Comparison of ENCODE assay signal across 9 mouse cellular contexts in the genomic region with DNA sequence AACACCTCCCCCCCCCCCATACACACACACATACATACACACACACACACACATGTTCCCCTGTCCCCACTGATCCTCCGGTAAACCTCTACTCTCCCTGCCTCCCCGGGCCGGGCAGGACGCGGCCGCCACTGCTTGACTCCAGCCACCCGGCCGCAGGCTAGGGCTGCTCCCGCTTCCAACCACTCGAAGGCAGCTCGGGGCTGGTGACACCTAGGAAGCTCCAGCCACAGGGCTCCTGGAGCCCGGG. TPM values are rescaled to one million over a fixed set of nuclear protein-coding genes. Genes with fewer than 3 reads are reported as not detected.
DNase-seq lines count a peak whose midpoint lies in the region; ATAC-seq and TF ChIP-seq lines count a peak whose summit lies in the region.
"Had no signal": no experiment of that assay in that cellular context is flagged by ENCODE, and none has a peak within 500 bp of the region (broad histone marks: within the 10 kb centered on the region; RNA-seq: fewer than 3 reads in every experiment).

No protein-coding gene starts in this region.

- intact Hi-C loops in heart, postnatal 25 days (cut with DNase I): loop anchor here (2.0 to 5.0 kb wide), 5 partner anchors 21 to 254 kb away; no protein-coding TSS in a partner anchor

- no peak for TF ChIP-seq EP300 in lung, postnatal 0 days (IDR thresholded peaks at IDR 0.05)

- H3K4me2 ChIP-seq in heart, embryonic 15.5 days: peak overlapping the region; percentile 95
- peak overlapping the region; percentile 97 for H3K4me2 ChIP-seq in lung, postnatal 0 days (replicated peaks; ENCODE audit: low read depth, low read length)

- no peak for TF ChIP-seq CTCF in brain, embryonic 14.5 days (IDR thresholded peaks at IDR 0.05; ENCODE audit: borderline replicate concordance, extremely low read depth, insufficient read depth, insufficient read length)
- TF ChIP-seq CTCF in lung, postnatal 0 days (IDR thresholded peaks at IDR 0.05): no peak

- peak; percentile 29 for ATAC-seq in heart, embryonic 15.5 days (replicated peaks; ENCODE audit: insufficient number of reproducible peaks, insufficient read depth, low FRiP score, low read depth)
- ATAC-seq in lung, postnatal 0 days: peak; percentile 48

- no peaks in the 10 kb centered on the region for H3K36me3 ChIP-seq in heart, embryonic 15.5 days
- H3K36me3 ChIP-seq in lung, postnatal 0 days (ENCODE audit: insufficient read depth, low read length): no peaks in the 10 kb centered on the region

- peak overlapping the region; percentile 84 for H3K9ac ChIP-seq in heart, embryonic 15.5 days
- H3K9ac ChIP-seq in lung, postnatal 0 days (replicated peaks; ENCODE audit: low read depth): peak overlapping the region; percentile 80

- WGBS in heart, embryonic 15.5 days: 0% methylated on average over 12 of the region's 12 CpGs
- WGBS in lung, postnatal 0 days: 0% methylated on average over 9 of the region's 12 CpGs

- peaks cover 26% of the 10 kb centered on the region for H3K4me1 ChIP-seq in heart, embryonic 15.5 days (replicated peaks)
- no peaks in the 10 kb centered on the region for H3K4me1 ChIP-seq in lung, postnatal 0 days (ENCODE audit: insufficient read depth, low read depth, low read length)

- peaks cover 9% of the 10 kb centered on the region for H3K27me3 ChIP-seq in heart, embryonic 15.5 days
- 0 out of 2 replicates have a peak, but pooled peaks cover 3% of the 10 kb centered on the region for H3K27me3 ChIP-seq in lung, postnatal 0 days (replicated peaks; ENCODE audit: insufficient read depth, low read length)

- peak overlapping the region; percentile 95 for H3K27ac ChIP-seq in heart, embryonic 15.5 days
- H3K27ac ChIP-seq in lung, postnatal 0 days (ENCODE audit: low read length): peak overlapping the region; percentile 90
- H3K27ac ChIP-seq: macrophage had no signal

- H3K4me3 ChIP-seq in heart, embryonic 15.5 days: peak overlapping the region; percentile 81
- peak overlapping the region; percentile 70 for H3K4me3 ChIP-seq in lung, postnatal 0 days (ENCODE audit: low read depth, low read length)

- TF ChIP-seq POLR2A in brain, embryonic 14.5 days (IDR thresholded peaks at IDR 0.05; ENCODE audit: borderline replicate concordance, extremely low read depth, insufficient read depth, insufficient read length, poor library complexity, severe bottlenecking): no peak

- no peak for DNase-seq in heart, adult 11 months
- peak; percentile 69 for DNase-seq in brain, embryonic 14.5 days (ENCODE audit: low read depth)
- DNase-seq in heart, postnatal 25 days (ENCODE audit: low spot score): peak; percentile 16
- DNase-seq in lung, postnatal 0 days (ENCODE audit: low spot score): peak; percentile 52
- DNase-seq in right cerebral cortex, postnatal 14 days: no peak
- DNase-seq in frontal cortex, adult 2 months (ENCODE audit: extremely low spot score in 1 of 2, low spot score in 1 of 2): no peak
- DNase-seq in adrenal gland, adult 18-20 months (ENCODE audit: low spot score in 2 of 2): no peak

- H3K9me3 ChIP-seq in heart, embryonic 15.5 days (replicated peaks): no peaks in the 10 kb centered on the region
- H3K9me3 ChIP-seq in lung, postnatal 0 days (ENCODE audit: low read length): no peaks in the 10 kb centered on the region

RNA-seq across cellular contexts. Expression of gene Pknox2, which starts 0.9 kb away (rescaled TPM):
- polyA plus RNA-seq in heart, embryonic 15.5 days (2015; fragmentation: Nextera tagmentation; extraction: Ambion mirVana): 4.6 and 6.6 TPM in 2 replicates
- 37.2 and 38.3 TPM in 2 replicates for polyA plus RNA-seq in brain, embryonic 14.5 days (2012; rRNA removed)
- total RNA-seq in heart, postnatal 25 days (2021): 1 to 10 TPM; 6.3 to 8.3 TPM
- polyA plus RNA-seq in lung, postnatal 0 days (2015; fragmentation: Nextera tagmentation; extraction: Ambion mirVana): 11.1 and 11.7 TPM in 2 replicates
- 49.7 and 58.9 TPM in 2 replicates for polyA plus RNA-seq in frontal cortex, adult 2 months (2012; rRNA removed)
- total RNA-seq in adrenal gland, adult 18-20 months (2021): 1 to 10 TPM; 2.0 to 3.5 TPM
- polyA plus RNA-seq: macrophage had no signal

Comparison
In these comparisons a context has a peak if more than half of its experiments do, and no peak if none do; other contexts are left out.
1. DNase-seq: peak in brain, embryonic 14.5 days (single experiment), heart, postnatal 25 days (single experiment) and lung, postnatal 0 days (single experiment); none in heart, adult 11 months (single experiment), right cerebral cortex, postnatal 14 days (single experiment), frontal cortex, adult 2 months (0 of 2) and adrenal gland, adult 18-20 months (0 of 2).